Mouse (Mus musculus) effector memory CD4-positive, alpha-beta T cell, adult 5 months (primary cell): ENCODE data around the gene Eno4. TPM values are rescaled to one million over a fixed set of nuclear protein-coding genes. Genes with fewer than 3 reads are reported as not detected.

Source experiments
- polyA plus RNA-seq: library from polyadenylated mRNA; unstranded; fragments of 100-300 nt; shearing (Covaris generic); gene quantifications from one replicate; pipeline ENCODE4 v1.2.1, GENCODE M21; 2017

The Eno4 gene
- not detected for polyA plus RNA-seq

DNA sequence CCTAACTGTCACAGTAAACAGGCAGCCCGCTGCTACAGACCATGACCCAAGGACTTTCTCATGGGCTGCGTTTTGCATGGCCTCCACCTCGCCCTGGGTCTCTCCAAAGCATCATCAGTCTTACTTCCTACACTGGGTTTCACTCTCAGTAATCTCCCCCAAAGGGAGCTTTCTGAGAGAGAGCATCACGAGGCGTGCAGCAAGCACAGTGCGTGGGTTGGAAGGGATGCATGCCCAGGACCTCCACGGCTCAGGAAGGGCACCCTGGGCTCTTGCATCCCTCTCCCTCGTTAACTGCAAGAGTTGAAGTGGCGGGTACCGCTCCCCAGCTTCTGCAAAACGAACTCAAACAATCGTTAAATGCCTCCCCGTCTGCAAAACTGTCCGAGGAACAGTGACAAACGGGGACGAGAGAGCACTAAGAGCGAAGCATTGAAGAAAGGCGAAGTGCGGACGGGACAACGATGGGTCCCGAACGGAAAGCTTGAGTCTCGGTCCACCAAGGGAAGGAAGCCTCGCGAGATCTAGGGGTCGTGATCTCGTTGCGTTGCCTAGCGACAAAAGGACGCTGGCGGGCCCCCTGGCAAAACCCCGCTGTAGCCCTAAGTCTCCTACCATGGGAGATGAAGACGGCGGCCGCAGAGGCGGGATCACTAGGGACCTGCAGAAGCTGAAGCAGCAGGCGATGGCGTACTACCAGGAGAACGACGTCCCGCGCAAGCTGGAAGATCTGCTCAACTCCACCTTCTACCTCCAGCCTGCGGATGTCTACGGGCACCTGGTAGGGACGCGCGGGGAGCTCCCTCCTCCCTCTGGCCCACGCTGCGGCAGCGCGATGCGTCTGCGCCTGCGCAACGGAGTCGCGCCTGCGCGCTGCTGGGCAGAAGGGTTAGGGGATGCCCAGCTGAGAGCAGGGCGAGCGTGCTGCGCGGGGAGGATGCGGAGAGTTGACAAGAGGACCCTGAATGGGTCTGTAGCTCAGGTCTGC is at the start of gene Eno4, which contains the start of gene Hspa12a:
TSS of gene Eno4 (plus strand) at position 585 of the 988 bp plus-strand sequence.
TSS of gene Hspa12a (minus strand) at position 814 of the 988 bp plus-strand sequence.

Other genes with a start within 250 kb of the Eno4 start
- gene Pnliprp1, start 214.5 kb upstream of the Eno4 start, polyA plus RNA-seq = not detected
- not detected for gene Pnliprp2, start 183.7 kb upstream of the Eno4 start, polyA plus RNA-seq
- not detected for gene 1700019N19Rik, start 149.0 kb upstream of the Eno4 start, polyA plus RNA-seq
- gene Hspa12a, start 229 bp downstream of the Eno4 start, polyA plus RNA-seq = 0.71 TPM
- 0.92 TPM for gene Shtn1, start 132.7 kb downstream of the Eno4 start, polyA plus RNA-seq
- not detected for gene Vax1, start 226.6 kb downstream of the Eno4 start, polyA plus RNA-seq